Mouse (Mus musculus): ENCODE measurements around the gene Tlr5.

DNA sequence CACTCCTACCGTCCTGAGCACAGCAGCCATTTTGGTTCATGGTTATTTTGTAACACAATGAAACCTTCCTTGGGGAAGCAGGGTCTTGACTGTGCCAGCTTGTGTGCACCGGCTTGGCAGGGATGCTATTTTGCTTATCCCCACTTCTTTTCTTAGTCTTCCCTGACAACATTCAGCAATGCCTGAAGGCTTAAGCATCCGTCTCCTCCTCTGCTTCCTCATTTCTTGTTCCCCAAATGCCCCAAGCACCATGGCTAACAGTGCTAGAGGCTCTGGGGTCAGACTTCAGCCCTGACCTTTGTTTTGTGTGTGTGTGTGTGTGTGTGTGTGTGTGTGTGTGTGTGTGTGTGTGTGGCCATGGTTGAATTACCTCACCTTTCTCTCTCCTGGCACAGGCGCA is 31.8 kb upstream of the Tlr5 start:
- TF ChIP-seq CTCF (IDR thresholded peaks at IDR 0.05; ENCODE audit: low read depth), result no peak
- TF ChIP-seq EP300 (IDR thresholded peaks at IDR 0.05; ENCODE audit: low read depth), result no peak
